Mouse (Mus musculus) layer of hippocampus, adult 11-12 months (tissue): Measurements from ENCODE around the gene Dzip1l.
"Not testable (repeated sequence)": the region's sequence is repeated elsewhere in the genome, so short reads cannot be mapped to it uniquely, and the experiment has no call there.

Experiments used
- DNase-seq: peaks from one replicate; pipeline ENCODE4 v3.0.0; 2022; ENCODE audit warnings: low spot score

Gene Dzip1l

DNA sequence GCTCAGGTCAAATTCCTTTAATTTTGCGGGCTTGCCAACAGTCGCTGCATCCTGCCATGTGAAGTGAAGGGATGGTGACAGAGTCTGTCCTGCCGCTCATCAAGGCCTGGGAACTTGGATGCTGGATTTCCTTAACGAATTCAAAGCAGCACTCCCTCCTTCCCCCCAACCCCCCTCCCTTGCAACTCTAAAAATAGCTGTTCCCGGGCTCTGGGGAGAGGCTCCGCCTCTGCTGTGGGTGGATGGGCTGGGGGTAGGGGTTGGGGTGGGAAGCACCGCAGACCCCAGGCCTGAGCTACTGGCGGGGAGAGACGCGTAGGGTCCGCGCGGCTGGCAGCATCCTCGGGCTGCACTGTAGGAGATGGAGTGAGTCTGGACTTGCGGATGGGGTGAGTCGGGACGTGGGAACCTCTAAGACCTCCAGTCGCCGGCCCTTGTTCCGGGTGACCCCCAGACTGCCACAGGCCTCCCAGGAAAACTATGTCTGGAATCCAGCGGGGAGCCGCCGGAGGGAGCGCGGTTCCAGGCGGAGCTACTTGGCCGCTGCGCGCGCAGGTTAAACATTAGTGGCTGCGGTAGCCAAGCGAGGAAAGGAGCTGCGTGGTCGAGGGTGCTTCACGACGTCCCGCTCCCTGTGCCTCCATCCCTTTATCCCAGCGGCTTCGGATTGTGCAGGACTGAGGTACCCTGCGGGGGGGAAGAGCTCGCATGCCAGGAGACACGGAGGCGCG lies at the start of gene Dzip1l:
Gene Dzip1l (plus strand): TSS at position 216 of the 731 bp plus-strand sequence.
- DNase-seq, result peak; percentile 69

DNA sequence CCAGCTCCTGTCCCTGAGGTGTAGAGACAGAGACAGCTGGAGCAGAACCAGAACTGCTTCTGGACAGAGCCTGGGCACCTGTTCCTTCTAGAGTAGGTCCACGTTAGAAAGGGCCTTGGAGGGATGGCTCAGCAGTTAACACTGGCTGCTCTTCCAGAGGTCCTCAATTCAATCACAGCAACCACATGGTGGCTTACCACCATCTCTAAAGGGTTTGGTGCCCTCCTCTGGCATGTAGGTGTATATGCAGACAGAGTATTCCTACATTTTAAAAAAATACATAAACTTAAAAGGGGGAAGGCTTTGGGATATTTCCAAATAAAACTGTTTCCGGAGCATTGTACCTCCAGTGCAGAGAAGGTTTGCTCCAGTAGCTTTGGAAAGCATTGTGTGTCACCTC lies 48.6 kb upstream of the Dzip1l start:
- DNase-seq, result peak; percentile 34

DNA sequence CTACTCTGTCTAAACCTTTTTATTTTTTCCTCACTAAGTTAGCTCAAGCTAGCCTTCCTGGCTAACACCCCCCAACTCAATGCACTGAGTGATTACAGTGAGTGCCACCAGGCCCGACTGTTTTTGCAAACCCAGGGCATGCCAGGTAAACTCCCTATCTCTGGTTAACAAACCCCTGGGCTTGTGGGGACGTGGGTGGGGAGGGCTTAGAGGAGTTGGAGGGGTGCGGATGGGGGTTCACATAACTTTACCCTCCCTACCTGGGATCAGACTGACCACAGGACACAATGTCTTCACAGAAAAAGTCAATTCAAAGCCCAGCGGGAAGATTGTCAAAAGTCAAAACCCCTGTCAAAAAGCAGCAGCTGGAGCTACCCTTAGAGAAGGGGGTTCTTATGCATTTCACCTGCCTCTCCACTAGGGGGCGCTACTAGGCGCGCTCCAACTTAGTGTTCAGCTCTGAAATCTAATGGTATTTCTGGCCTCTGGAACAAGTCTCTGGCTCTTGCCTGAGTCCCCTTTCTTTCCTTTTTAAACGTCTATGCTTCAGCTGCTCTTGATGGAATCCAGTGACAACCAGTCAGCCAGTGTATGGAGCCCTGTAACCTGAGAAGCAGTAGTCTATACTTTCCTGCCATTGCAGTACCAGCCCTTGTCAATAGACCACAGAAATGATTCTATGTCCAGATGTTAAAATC lies 41.6 kb upstream of the Dzip1l start:
- DNase-seq, result no peak

DNA sequence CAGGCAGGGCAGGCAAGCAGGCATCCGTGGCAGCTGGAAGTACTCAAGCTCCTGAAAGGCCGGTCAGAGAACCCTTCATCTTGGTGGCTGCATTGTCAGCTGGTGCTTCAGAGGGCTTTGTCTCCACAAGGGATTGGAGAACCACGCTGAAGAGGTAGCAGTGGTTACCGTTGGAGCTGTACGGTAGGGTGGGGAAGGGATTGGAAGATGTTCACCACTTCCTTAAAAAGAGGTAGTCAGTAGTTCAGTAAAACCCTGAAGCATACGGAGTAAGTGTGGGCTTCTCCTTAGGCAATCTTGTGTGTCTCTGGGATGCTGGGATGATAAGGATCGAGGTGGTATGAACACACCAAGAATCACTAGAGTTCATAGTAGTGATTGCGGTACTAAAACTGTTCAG lies 38.2 kb upstream of the Dzip1l start:
- DNase-seq, result no peak

DNA sequence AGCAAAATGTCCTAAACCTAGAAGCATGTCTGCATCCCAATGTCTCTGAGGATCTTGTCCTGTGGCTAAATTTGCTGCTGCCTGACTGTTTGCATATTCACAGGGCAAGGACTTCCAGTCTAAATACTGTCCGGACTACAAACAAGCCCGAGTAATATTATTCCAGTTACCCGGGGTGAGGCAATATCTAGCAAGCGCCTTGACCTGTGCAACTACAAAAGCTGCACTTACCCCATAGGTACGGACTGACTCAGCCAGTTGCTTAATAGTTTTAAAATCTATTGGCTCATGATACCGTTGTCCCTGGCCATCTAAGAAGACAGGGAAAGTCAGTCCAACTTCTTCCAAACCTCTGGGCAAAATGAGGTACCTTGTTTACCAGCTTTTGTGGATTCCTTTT lies 30.2 kb upstream of the Dzip1l start:
- not testable (repeated sequence) for DNase-seq

DNA sequence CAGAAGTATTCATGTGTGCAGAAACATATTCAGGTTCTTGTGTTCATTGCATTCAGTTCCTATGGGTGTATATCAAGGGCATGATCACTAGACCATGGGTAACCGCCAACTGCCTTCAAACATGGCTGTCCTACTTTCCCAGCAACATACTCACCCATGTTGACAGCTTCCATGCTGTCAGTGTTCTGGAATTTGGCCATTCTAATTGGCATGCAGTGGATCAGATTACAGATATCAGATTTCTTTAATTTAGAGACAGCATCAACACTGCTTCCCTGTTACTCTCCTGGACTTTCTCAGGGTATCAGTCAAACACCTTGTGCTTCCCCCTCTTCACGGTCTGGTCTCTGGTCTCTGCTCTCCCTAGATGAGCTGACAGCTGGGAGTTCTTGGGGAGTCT lies 25.7 kb upstream of the Dzip1l start:
- DNase-seq, result no peak

DNA sequence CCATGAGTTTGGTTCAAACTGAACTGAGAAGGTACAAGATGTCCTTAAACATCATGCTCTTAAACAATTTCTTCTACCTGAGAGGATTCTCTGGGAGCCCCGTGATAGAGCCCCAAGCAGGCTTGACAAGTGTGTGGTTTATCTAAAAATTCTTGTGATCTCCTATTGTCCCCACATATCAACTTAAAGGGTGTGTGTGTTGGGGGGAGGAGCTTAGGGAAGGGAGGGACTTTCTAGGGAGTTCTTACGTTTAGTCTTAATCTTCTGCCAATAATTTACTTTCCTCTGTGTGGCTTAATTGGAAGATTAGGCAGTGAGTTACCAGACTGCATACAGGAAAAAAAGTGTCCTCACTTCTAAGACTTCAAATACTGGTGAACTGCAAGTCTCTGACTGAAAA lies 17.1 kb upstream of the Dzip1l start, which contains the start of gene A4gnt:
Gene A4gnt (plus strand): TSS at position 301 of the 400 bp plus-strand sequence.
- DNase-seq, result no peak

DNA sequence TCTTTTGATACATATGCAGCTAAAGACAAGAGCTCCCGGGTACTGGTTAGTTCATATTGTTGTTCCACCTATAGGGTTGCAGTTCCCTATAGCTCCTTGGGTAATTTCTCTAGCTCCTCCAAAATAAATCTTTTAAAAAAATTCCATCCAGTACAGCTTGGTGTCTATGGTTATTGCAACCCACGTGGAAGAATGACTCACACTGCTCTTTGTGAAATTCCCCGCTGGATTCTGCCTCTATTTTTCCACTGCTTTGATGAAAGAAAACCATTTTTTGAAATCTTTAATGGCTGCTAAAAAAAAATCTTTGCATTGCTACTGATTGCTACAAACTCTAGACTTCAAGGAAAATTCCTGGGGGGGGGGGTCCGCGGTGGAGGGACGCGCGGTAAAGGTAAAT lies 9.6 kb upstream of the Dzip1l start:
- DNase-seq, result no peak

DNA sequence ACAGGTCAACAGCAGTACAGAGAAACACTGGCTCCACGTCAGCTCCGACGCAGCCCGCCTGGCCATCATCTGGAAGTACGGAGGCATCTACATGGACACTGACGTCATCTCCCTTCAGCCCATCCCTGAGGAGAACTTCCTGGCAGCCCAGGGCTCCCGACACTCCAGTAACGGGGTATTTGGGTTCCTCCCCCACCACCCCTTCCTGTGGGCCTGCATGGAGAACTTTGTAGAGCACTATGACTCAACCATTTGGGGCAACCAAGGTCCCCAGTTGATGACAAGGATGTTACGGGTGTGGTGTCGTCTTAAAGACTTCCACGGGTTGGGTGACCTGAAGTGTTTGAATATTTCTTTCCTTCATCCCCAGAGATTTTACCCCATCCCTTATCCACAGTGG lies 9.1 kb upstream of the Dzip1l start:
- no peak for DNase-seq

DNA sequence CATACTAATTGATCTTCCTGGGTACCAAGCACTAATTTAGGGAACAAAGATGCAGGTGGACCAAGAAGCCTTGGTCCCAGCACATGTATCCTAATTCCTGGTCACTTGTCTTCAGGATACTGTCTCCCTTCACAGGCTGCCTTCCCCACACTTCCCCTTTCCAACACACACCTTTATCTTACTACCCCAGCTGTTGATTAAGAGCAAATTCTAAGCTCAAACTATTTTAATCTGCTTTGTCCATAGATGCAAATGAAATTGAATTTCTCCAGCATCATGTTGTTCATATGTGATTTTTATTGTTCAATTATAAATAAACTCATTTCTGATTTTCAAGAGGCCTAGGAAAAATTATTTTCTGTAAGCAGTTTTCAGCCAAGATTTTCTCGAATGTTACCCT lies 7.3 kb upstream of the Dzip1l start:
- no peak for DNase-seq

DNA sequence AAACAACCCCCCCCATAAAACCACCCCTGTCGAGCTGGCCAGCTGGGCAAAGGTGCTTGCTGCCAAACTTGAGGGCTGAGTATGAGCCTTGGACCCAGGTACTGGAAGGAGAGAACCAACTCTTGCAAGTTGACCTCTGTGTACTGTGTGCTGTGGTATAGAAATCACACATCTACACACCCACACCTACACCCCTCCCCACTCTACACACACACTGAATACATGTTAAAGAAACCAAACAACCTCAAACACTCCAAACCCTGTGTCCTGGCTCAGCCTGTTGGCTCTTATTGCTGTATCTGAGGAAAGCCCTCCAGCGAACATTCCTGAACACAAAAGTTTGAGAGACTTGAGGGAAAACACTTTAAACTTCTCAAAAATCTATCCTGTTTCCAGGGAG lies 6.3 kb upstream of the Dzip1l start:
- DNase-seq, result no peak

DNA sequence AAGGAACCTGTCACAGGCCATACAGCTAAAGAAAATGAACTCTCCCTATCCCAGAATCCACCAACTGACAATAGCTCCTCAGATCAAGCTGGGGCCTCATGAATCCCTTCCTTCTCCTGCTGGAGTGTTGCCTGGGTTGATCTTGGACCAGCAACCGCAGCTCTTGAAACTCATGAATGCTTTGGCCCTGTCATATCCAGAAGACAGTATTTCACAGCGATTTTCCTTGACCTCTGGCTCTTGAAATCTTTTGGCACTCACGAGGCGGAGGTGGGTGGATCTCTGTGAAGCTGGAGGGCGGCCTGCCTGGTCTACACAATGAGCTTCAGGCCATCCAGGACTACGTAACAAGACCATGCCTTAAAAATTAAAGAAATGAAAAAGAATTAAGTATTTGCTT lies 5.2 kb upstream of the Dzip1l start:
- DNase-seq, result no peak

DNA sequence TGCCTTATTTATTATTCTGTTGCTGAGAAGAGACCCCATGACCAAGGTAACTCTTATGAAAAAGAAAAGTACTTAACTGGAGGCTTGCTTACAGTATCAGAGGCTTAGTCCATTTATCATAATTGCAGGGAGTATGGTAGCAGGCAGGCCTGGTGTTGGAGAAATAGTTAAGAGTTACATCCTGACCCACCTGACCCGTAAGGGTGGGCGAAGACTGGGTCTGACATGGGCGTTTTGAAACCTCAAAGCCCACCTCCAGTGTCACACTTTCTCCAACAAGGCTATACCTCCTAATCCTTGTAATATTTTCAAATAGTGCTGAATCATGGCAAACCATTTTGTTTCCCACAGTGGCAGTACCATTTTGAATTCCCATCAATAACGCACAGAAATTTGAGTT lies 715 bp upstream of the Dzip1l start:
- no peak for DNase-seq

DNA sequence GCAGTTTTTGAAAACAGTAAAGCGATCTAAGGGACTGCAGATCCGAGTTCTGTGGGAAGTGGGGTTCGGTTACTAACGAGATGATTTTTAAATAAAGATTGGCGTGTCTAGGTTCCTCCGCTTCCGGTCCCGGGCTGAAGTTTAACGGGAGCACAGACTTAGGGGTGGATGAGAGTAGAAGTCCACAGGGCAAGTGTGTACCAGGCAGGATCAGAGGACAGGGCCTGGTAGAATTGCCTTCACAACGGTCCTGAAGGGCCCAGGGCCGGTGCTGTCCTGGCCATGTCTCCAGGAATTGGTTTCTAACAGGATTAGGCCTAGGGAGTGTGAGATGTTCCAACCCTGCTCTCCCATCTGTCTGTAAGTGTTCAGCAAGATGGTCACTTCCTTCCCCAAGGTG lies 775 bp downstream of the Dzip1l start:
- no peak for DNase-seq

DNA sequence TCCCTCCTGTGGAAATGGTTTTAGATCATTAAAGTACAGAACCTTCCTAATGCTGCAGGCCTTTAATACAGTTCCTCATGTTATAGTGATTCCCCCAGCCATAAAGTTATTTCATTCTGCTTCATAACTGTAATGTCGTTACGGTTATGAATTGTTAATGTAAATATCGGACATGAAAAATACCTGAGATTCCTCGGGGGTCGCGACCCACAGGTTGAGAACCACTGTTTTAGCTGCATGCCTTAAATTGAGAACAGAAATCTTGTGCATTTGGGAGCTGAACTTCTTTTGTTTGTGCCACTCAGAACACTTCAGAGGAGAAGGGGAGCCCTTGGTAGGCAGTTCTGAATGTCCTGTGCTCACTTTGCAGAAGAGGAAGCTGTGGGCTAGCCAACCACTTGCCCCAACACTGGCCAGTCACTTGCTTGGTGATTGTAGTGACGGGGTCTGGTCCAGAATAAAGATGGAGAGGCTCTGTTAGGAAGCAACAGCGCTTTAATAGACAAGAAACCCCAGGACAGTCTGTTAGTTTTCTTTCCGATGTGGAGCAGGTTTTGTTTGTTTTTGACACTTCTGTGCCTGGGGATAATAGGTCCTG lies 1.3 kb downstream of the Dzip1l start:
- DNase-seq, result peak; percentile 20

DNA sequence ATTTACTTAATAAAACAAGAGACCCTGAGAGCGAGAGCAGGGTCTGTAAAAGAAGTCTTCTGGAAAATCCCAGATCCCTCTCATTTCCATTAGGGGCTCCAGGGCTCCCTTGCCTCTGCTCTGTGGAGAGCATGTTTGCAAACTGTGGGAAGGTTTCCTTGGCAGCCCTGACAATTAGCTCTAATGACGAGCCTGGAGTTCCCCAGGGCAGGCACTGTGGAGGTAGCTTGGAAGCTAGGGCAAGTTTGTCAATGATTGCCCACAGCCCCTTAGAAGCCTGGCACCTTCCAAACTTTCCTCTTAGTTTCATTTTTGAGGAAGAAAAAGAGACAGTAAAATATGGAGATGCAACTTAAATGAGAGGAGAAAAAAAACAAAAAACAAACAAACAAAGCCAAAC lies 2.5 kb downstream of the Dzip1l start:
- DNase-seq, result peak; percentile 23

DNA sequence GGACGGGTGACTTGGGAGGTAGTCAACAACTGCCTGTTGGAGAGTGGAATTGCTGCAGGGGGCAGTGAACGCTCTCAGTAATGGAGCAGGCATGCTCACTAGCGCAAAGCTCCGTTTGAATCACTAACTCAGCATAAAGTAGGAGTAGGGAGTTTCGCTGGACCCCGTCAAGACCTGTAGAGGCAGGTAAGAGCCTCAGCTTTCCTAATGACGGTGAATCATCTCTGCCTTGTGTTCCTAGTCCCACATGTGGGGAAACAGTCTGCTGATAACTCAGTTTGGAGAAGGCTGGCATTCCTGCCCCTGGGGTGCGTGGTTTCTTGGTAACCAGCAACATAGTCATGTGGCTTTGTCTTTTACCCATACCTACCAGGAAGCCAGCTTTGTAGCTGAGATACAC lies 3.0 kb downstream of the Dzip1l start:
- no peak for DNase-seq

DNA sequence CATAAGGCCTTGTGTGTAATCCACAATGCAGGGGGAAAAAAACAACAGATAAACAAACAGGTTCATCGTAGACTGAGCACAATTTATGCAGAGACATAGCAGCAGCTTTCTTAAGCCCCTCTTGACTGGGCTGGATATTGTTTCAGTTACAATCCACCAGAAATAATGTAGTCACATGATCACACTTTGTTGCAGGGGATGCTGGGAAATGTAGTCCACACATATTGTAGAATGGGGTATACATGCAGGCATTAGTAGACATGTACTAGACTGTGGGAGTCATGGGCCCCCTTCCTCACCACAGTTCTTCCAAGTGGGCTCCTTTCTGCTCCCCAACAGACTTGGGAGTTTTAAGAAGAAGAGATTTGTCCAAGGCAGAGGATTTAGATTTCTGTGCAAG lies 7.5 kb downstream of the Dzip1l start:
- no peak for DNase-seq

DNA sequence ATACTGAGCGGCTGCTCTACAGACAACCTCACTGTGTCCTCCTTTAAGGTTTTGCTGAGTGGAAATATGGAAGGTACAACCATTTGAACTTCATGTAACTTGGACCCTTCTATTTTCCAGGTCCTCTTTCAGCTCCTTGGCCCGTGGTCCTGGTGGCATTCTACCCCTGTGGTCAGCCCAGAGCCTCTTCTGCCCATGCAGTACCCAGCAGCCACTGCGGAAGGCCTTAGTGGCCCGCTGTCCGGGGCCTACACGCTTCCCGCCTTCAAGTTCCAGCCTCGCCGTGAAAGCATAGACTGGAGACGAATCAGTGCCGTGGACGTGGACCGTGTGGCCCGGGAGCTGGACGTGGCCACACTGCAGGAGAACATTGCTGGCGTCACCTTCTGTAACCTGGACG lies 7.9 kb downstream of the Dzip1l start:
- DNase-seq, result no peak

DNA sequence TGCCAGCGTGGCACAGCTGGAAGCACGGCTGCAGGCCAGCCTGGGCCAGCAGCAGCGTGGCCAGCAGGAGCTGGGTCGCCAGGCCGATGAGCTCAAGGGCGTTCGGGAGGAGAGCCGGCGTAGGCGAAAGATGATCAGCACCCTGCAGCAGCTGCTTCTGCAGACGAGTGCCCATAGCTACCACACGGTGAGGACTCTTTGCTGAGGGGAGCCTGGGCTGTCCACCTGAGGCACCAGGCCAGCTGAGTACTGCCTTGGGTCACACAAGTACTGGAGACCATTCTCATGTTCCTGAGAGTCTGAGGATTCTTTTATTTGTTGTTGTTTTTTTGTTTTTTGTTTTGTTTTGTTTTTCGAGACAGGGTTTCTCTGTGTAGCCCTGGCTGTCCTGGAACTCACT lies 8.4 kb downstream of the Dzip1l start:
- DNase-seq, result no peak

DNA sequence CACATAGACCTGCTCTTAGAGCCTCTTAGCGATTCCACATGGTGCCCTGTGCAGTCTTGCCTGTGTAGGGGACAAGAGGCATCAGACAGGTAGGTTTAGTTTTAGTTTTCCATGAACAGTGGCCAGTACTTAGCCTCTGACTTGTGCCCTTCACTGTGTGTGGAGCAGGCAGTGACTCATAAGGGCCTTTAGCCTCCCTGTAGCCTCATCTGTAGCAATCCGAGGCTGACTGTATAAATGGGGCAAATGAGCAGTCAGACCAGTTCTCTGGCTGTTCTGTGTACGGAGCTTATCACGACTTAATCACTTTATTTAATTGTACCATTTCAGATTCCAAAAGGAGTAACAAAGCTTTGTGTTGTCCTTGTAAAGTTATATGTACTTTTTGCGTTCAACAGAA lies 10.7 kb downstream of the Dzip1l start:
- DNase-seq, result no peak

DNA sequence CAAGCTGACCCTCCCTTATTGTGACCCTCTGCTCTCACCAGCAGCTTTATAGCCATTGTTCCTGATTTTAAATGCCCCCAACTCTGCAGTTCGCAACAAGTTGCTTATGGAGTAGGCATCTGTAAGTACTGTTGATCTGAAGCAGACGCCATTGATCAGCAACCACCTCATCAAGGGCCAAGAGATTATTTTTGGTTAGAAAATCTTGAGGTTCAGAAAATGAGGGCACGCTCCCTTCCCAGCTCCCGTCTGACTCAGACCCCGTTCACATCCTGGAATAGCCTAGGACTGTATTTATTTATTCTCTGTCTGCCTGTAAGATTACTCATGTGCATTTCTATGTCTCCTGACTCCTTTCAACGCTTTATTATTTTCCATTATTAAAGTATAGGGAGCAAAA lies 16.1 kb downstream of the Dzip1l start:
- no peak for DNase-seq

DNA sequence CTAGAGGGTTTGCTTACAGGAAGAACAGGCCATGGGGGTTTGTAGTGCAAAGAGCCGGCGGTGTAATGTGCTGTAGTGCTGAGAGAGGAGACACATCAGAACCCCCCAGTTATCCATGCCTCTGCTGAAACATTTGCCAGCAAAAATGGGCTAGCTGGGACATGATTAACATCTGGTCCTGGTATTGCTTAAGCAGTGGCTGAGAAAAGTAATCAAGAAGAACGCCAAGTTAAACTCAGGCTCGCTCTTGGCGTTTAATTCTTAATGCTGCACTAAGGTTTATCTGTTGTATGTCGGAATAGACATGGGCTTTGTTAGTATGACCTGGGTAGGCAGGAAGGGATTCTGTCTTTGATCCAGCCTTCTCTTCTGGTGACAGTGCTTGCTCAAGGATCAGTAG lies 16.8 kb downstream of the Dzip1l start:
- no peak for DNase-seq

DNA sequence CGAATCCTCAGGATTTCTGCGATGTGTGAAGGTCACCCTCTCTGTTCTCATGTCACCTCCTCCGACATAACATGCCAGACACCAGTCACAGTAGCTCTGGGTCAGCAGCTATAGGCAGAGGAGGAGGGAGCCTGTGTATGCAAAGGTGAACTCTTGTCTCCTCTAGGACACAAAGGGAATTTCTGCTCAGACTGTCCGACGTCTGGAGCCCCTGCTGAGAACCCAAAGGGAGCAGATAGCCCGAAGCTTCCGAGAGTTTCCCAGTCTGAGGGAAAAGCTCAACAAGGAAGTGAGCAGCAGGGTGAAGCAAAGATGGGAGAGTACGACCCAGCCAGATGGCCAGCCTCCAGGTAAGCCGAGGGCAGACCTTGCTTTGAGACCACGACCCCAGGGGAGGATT lies 31.5 kb downstream of the Dzip1l start:
- DNase-seq, result no peak
